Mouse (Mus musculus) thymus, postnatal 36 days (tissue): ENCODE data around the gene Aldoart2.
"Not testable (repeated sequence)": the region's sequence is repeated elsewhere in the genome, so short reads cannot be mapped to it uniquely, and the experiment has no call there.

Experiments used
- DNase-seq, 2 experiments: peaks; one replicate each; pipeline ENCODE4 v3.0.0; 2022; ENCODE audit warnings: mixed read lengths in 2 of 2

The Aldoart2 gene

GRCm38 (mm10) chr12:55565206-55565605, at the start of gene Aldoart2:
Gene Aldoart2, plus strand, starts transcription at chr12:55565239.
- DNase-seq, result no peak

GRCm38 (mm10) chr12:55518061-55518738, 46.8 kb upstream of the Aldoart2 start:
- DNase-seq, result peak; percentile 31 to 32

GRCm38 (mm10) chr12:55526983-55527752, 37.9 kb upstream of the Aldoart2 start:
- DNase-seq, result no peak

- DNase-seq, result no peak
Observed at GRCm38 (mm10) chr12:55536537-55537135, 28.4 kb upstream of the Aldoart2 start.

GRCm38 (mm10) chr12:55537742-55538141, 27.3 kb upstream of the Aldoart2 start:
- no peak for DNase-seq

- no peak for DNase-seq
Observed at GRCm38 (mm10) chr12:55538328-55538971, 26.6 kb upstream of the Aldoart2 start.

GRCm38 (mm10) chr12:55539157-55539556, 25.9 kb upstream of the Aldoart2 start:
- DNase-seq, result no peak

- not testable (repeated sequence) for DNase-seq
Observed at GRCm38 (mm10) chr12:55554901-55555300, 10.1 kb upstream of the Aldoart2 start.

GRCm38 (mm10) chr12:55557866-55558265, 7.2 kb upstream of the Aldoart2 start:
- no peak for DNase-seq

GRCm38 (mm10) chr12:55559184-55559855, 5.7 kb upstream of the Aldoart2 start:
- DNase-seq, result no peak

- peak; percentile 47 to 49 for DNase-seq
Observed at GRCm38 (mm10) chr12:55560025-55560690, 4.9 kb upstream of the Aldoart2 start.

GRCm38 (mm10) chr12:55563742-55564141, 1.3 kb upstream of the Aldoart2 start:
- DNase-seq, result no peak

GRCm38 (mm10) chr12:55564187-55564963, 664 bp upstream of the Aldoart2 start:
- DNase-seq, result no peak

- DNase-seq, result peak in 1 of 2 experiments; percentile 11
Observed at GRCm38 (mm10) chr12:55565867-55566266, 828 bp downstream of the Aldoart2 start.

- DNase-seq, result no peak
Observed at GRCm38 (mm10) chr12:55566837-55567236, 1.8 kb downstream of the Aldoart2 start.

GRCm38 (mm10) chr12:55568466-55568865, 3.4 kb downstream of the Aldoart2 start:
- DNase-seq, result no peak

- DNase-seq, result no peak
Observed at GRCm38 (mm10) chr12:55569676-55570075, 4.6 kb downstream of the Aldoart2 start.

- DNase-seq, result no peak
Observed at GRCm38 (mm10) chr12:55570646-55571045, 5.6 kb downstream of the Aldoart2 start.

GRCm38 (mm10) chr12:55571181-55571580, 6.1 kb downstream of the Aldoart2 start:
- DNase-seq, result no peak

- DNase-seq, result no peak
Observed at GRCm38 (mm10) chr12:55571661-55572060, 6.6 kb downstream of the Aldoart2 start.

GRCm38 (mm10) chr12:55573089-55573488, 8.1 kb downstream of the Aldoart2 start:
- DNase-seq, result no peak
